Mouse (Mus musculus) inflammation-experienced regulatory T-cells (primary cell): Measurements from ENCODE around the gene Psmd13. TPM values are rescaled to one million over a fixed set of nuclear protein-coding genes. Genes with fewer than 3 reads are reported as not detected.

Experiments
- polyA plus RNA-seq, 2 experiments: library from polyadenylated mRNA; unstranded; fragments of 100-300 nt; shearing (Covaris generic); gene quantifications; one replicate each; pipeline ENCODE4 v1.2.1; 2017

Gene Psmd13
- 100 to 1,000 TPM; 186 to 193 TPM for polyA plus RNA-seq

GRCm38 (mm10) chr7:140881696-140882468 lies at the start of gene Psmd13, which contains the start of gene Sirt3:
Gene Psmd13, plus strand, starts transcription at chr7:140881968.
Gene Sirt3, minus strand, starts transcription at chr7:140882309.

DNA sequence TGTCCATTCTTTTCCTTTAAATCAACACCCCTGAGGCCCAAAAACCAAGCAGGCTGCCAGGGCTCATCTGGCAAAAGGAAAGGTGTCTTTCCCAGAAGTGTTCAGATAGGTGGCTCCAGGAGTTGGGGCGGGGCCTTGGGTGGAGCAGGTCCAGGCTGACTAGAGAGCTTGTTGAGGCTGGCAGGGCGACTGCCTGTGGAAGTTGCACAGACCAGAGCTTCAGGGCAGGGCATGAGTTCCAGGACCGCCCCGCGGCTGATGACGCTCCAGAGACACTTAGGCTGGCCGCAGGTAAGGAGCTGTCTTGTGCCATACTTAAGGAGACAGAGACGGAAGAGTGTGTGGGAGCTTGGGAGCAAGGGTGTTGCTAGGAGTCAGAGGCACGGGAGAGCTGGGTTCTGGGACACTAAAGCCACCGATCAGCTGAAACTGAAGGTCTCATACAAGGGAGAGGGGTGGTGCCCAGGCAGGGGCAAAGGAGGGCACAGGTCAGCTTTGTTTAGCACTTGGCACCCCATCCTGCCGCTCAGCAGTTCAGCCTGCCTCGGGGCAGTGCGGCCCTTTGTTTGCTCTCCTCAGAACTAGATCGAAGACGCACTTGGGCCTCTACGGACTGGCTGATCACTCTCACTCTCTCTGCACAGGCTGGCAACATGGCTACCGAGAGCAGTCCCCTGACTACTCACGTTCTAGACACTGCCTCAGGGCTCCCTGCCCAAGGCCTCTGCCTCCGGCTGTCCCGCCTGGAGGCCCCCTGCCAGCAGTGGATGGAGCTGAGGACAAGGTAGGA lies 46.6 kb upstream of the Psmd13 start, which contains the start of gene Urah:
Gene Urah (plus strand): TSS at position 51 of the 790 bp plus-strand sequence.

DNA sequence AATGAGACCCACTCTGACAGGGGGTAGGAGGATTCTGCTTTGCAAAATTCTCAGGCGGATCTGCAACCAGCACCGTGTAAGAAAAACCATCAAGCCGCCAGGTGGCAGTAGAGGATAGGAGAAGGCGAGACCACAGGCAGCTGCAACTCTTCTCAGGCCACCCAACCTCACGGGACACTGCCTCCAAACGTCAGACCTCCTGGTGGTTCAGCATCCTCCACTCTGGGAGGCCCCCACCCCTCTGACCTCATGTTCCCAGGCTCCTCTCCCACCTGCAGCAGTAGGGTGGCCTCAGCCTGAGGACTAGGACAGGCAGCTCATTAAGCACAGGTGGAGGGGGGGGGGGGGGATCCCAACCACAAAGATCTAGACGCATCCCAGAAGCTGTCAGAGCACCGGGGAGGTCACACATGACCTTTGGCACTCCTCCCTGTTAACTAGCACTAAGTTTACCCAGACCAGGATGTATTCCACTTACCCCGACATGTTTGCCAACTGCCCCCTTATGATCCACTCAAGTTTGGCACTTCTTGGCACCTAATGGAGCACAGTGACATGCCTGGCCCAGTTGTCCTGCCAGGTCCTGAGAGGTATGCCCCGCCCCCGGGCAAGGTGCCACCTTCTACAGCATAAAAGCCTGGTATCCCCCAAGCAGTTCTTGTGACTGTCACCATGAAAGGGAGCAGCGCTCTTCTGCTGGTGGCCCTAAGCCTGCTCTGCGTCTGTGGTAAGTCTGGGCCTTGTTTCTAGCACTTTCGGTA lies 36.7 kb upstream of the Psmd13 start, which contains the start of gene Scgb1c1:
Gene Scgb1c1 (plus strand): TSS at position 643 of the 761 bp plus-strand sequence.

DNA sequence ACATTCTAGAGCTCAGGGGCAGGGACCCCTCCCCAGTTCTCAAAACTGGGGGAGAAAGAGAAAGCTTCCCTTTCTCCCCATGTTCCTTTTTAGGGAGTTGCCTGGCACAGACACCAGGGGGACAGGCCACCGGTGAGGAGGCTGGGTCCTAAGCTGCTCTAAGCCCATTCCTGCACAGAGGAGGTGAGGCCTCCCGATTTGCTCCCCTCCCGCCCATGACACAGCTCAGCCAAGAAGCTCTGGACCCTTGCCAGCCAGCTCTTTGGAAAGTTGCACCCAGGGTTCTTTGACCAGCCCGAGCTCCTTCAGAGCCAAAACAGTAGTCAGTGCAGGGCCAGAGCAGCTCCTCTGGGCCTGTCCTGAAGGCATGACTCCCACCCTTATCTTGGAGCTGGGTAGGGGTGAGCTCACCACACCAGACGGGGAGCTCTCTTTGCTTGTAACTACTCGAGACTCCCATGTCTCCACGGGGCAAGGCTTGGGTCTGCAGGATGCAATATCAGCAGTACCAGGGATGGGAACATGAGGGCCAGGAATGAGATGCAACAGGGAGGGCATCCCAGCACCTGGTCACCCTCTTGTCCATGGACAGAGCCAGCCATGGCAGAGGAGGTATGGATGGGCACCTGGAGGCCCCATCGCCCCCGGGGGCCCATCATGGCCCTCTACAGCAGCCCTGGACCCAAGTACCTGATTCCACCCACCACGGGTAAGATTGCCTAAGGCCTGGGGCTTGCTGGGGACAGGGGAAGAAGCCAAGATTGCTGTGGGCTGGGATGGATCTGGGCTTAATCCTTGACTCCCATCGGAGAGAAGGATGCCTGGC lies 33.8 kb upstream of the Psmd13 start, which contains the start of gene Odf3:
Gene Odf3 (plus strand): TSS at position 51 of the 826 bp plus-strand sequence.

DNA sequence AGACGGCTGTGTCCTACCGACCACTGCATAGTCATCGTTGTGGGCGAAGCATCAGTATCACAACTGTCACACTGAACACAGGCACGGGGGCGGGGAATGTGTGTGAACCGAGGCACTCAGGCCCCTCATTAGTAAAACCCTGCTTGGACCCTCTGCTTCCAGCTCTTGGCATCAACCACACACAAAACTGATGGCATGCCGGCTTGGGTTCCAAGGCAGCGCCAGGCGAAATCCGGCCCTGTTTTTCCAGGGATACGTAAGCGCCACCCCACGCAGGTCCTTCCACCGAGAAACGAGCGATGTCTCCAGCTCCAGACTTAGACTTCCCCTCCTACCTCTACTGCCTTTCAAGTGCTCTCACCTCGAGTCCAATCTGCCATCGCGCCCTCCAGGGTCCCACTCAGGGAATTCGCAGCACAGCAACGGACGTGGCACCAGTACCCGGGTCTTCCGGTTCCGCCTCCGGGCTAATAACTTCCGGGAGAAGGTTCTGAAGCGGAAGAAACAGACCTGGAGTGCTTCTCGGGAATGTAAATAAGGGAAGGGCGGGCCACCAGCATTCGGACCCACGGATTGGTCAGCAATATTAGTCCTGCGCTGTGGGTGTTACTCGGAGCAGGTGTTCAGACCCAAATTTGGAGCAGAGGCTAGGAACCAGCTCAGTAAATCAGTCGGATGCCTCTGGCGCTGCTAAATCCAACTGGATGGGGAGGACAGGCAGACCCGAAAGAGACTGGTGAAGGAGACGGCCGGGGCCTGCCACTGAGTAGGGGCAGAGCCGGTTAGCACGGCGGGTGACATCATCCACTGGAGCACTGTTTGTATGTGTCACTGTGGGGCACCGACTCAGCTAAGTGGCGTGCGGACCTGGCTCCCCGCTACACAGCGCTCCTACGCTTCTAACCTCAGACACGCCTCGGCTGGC lies 25.6 kb upstream of the Psmd13 start, which contains the start of gene Gm45785:
Gene Gm45785 (minus strand): TSS at position 472 of the 925 bp plus-strand sequence.

GRCm38 (mm10) chr7:140856785-140857549 lies 24.8 kb upstream of the Psmd13 start, which contains the start of gene Ric8a:
Gene Ric8a, plus strand, starts transcription at chr7:140856957.

GRCm38 (mm10) chr7:140857550-140858505 lies 23.9 kb upstream of the Psmd13 start, which contains the start of gene Bet1l:
Gene Bet1l, minus strand, starts transcription at chr7:140857577.

DNA sequence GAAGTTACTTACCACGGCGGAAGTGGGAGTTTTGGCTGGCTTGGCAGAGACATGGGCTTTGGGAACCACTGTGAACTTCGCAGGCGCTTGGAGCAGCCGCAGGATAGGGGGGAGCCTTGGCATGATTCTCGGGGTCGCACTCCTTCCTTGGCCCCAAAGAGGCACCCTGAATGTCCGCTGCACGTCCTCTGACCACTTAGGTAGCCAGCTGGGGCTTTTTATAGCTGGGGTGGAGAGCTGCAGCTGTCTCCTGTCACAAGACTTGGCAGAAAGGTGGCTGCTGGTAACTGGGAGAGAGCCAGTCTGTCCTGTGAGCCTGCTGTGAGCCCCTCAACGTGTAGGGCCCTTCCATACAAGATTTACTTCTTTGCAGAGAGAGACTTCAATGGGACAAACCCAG lies 18.5 kb downstream of the Psmd13 start, which contains the start of gene Cox8b:
Gene Cox8b (minus strand): TSS at position 227 of the 400 bp plus-strand sequence.

DNA sequence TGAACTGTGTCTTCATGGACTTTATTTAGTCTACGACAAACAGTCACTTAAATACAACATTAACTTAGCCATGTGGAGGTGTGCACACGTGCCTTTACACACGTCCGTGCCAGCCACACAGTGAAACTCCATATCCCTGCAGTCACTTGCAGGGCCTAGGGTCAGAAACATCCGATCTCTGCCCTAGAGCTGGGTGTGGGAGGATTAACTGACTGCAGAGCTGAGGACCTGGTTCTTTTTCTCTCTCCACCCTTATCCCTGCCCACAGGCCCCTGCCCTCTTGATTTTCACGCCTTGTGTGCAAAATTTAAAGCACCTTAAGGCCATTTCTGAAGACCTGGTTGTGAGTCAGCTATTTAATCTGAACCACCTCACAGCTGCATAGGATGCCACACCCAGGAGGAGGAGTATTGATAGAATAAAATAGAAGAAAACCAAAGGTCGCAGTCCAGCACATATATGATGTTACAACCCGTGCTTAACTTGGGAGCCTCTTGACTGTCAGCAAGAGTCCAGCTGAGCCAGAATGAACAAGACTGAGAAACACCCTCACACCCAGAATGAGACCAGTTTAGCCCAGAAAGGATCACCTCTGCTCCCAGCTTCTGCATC lies 38.8 kb downstream of the Psmd13 start, which contains the start of gene Nlrp6:
Gene Nlrp6 (plus strand): TSS at position 485 of the 612 bp plus-strand sequence.

GRCm38 (mm10) chr7:140941222-140942051 lies 59.7 kb downstream of the Psmd13 start, which contains the start of gene Pgghg:
Gene Pgghg, plus strand, starts transcription at chr7:140941391.

Other genes with a start within 250 kb of the Psmd13 start
- not detected for gene Olfr53, start 235.5 kb upstream of the Psmd13 start, polyA plus RNA-seq
- gene Olfr539, start 222.0 kb upstream of the Psmd13 start, polyA plus RNA-seq = under 1 TPM; 0.08 to 0.70 TPM
- under 1 TPM; 0.04 to 0.20 TPM for gene Olfr45, start 200.0 kb upstream of the Psmd13 start, polyA plus RNA-seq
- gene Olfr541, start 184.7 kb upstream of the Psmd13 start, polyA plus RNA-seq = under 1 TPM in 1 of 2 experiments, not detected in 1; 0.84 TPM
- gene Cyp2e1, start 118.2 kb upstream of the Psmd13 start, polyA plus RNA-seq = under 1 TPM; 0.10 to 0.18 TPM
- under 1 TPM in 1 of 2 experiments, not detected in 1; 0.18 TPM for gene Syce1, start 94.1 kb upstream of the Psmd13 start, polyA plus RNA-seq
- 1 to 10 TPM in 1 of 2 experiments, under 1 TPM in 1; 0.46 to 1.9 TPM for gene Zfp941, start 59.8 kb upstream of the Psmd13 start, polyA plus RNA-seq
- gene Urah, start 47.0 kb upstream of the Psmd13 start, polyA plus RNA-seq = under 1 TPM in 1 of 2 experiments, not detected in 1; 0.58 TPM
- gene Scgb1c1, start 36.4 kb upstream of the Psmd13 start, polyA plus RNA-seq = not detected
- under 1 TPM in 1 of 2 experiments, not detected in 1; 0.28 TPM for gene Odf3, start 34.2 kb upstream of the Psmd13 start, polyA plus RNA-seq
- under 1 TPM in 1 of 2 experiments, not detected in 1; 0.54 TPM for gene Gm45785, start 25.6 kb upstream of the Psmd13 start, polyA plus RNA-seq
- 100 to 1,000 TPM; 114 to 152 TPM for gene Ric8a, start 25.0 kb upstream of the Psmd13 start, polyA plus RNA-seq
- 10 to 100 TPM; 41.3 to 51.5 TPM for gene Bet1l, start 24.4 kb upstream of the Psmd13 start, polyA plus RNA-seq
- gene Sirt3, start 341 bp downstream of the Psmd13 start, polyA plus RNA-seq = 10 to 100 TPM in 1 of 2 experiments, 1 to 10 TPM in 1; 8.7 to 11.6 TPM
- gene Cox8b, start 18.5 kb downstream of the Psmd13 start, polyA plus RNA-seq = not detected
- under 1 TPM in 1 of 2 experiments, not detected in 1; 0.05 TPM for gene Nlrp6, start 38.9 kb downstream of the Psmd13 start, polyA plus RNA-seq
- 10 to 100 TPM; 24.8 to 37.5 TPM for gene Pgghg, start 59.4 kb downstream of the Psmd13 start, polyA plus RNA-seq
- gene Ifitm5, start 68.3 kb downstream of the Psmd13 start, polyA plus RNA-seq = 1 to 10 TPM in 1 of 2 experiments, under 1 TPM in 1; 0.35 to 1.1 TPM
- gene Gm45717, start 74.0 kb downstream of the Psmd13 start, polyA plus RNA-seq = not detected
- gene Ifitm2, start 74.0 kb downstream of the Psmd13 start, polyA plus RNA-seq = 10 to 100 TPM; 37.1 to 96.5 TPM
- gene Ifitm1, start 85.3 kb downstream of the Psmd13 start, polyA plus RNA-seq = 1 to 10 TPM in 1 of 2 experiments, not detected in 1; 1.9 TPM
- gene Ifitm3, start 128.8 kb downstream of the Psmd13 start, polyA plus RNA-seq = 1 to 10 TPM; 3.5 to 8.8 TPM
- not detected for gene Ifitm6, start 136.0 kb downstream of the Psmd13 start, polyA plus RNA-seq
- gene Gm17387, start 147.2 kb downstream of the Psmd13 start, polyA plus RNA-seq = not detected
- gene B4galnt4, start 179.1 kb downstream of the Psmd13 start, polyA plus RNA-seq = 10 to 100 TPM; 18.8 to 19.5 TPM
- gene Pkp3, start 196.2 kb downstream of the Psmd13 start, polyA plus RNA-seq = 100 to 1,000 TPM; 253 to 350 TPM
- gene Sigirr, start 218.6 kb downstream of the Psmd13 start, polyA plus RNA-seq = 100 to 1,000 TPM; 207 to 212 TPM
- gene Ano9, start 235.8 kb downstream of the Psmd13 start, polyA plus RNA-seq = under 1 TPM; 0.48 to 0.54 TPM
- 10 to 100 TPM; 19.1 to 23.2 TPM for gene Ptdss2, start 240.4 kb downstream of the Psmd13 start, polyA plus RNA-seq